Mouse (Mus musculus) midbrain, embryonic 10.5 days (tissue): ENCODE measurements around the gene Taf1. TPM values are rescaled to one million over a fixed set of nuclear protein-coding genes. Genes with fewer than 3 reads are reported as not detected.
"Not testable (repeated sequence)": the region's sequence is repeated elsewhere in the genome, so short reads cannot be mapped to it uniquely, and the experiment has no call there.

Experiments used
- DNase-seq: peaks from one replicate; pipeline ENCODE4 v3.0.0-alpha.2; 2017; ENCODE audit warnings: low spot score
- H3K27ac ChIP-seq: fragments of 300-500 bp; sonication (generic); replicated peaks from 2 replicates; pipeline ENCODE4 v1.5.1; 2016; ENCODE audit warnings: mild to moderate bottlenecking
- H3K27me3 ChIP-seq: fragments of 300-500 bp; sonication (generic); 2 replicates; pipeline ENCODE4 v1.6.1; 2016; ENCODE audit warnings: low read depth, mild to moderate bottlenecking; ENCODE audit not compliant: poor library complexity, severe bottlenecking
- H3K36me3 ChIP-seq: fragments of 300-500 bp; sonication (generic); 2 replicates; pipeline ENCODE4 v1.6.1; 2016; ENCODE audit warnings: mild to moderate bottlenecking, moderate library complexity
- H3K4me1 ChIP-seq: fragments of 300-500 bp; sonication (generic); 2 replicates; pipeline ENCODE4 v1.6.1; 2016
- H3K4me3 ChIP-seq: fragments of 300-500 bp; sonication (generic); 2 replicates; pipeline ENCODE4 v1.5.1; 2016; ENCODE audit warnings: mild to moderate bottlenecking, moderate library complexity
- H3K9me3 ChIP-seq: fragments of 300-500 bp; sonication (generic); replicated peaks from 2 replicates; pipeline ENCODE4 v1.6.1; 2016; ENCODE audit warnings: mild to moderate bottlenecking
- WGBS: fragments of 180-500 bp; shearing (Covaris S2); methylation state at CpG from one replicate; pipeline ENCODE4 v1.1.7; 2016; 5-methylcytosine and 5-hydroxymethylcytosine counted together
- polyA plus RNA-seq: library from polyadenylated mRNA; unstranded; fragments of >200 nt; fragmentation: Nextera tagmentation; extraction: Ambion mirVana; gene quantifications from 2 replicates; pipeline ENCODE4 v1.2.1, GENCODE M21; 2016

The Taf1 gene
- 19.3 and 21.8 TPM in 2 replicates for polyA plus RNA-seq

- Histone ChIP-seq H3K27ac (peak within 1 kb of the TSS; percentile 84), H3K9me3 (no peaks in the 10 kb centered on the region), H3K36me3 (peaks cover 26% of the 10 kb centered on the region), H3K4me1 (peaks cover 7% of the 10 kb centered on the region), H3K27me3 (0 out of 2 replicates have a peak, but pooled peaks cover 4% of the 10 kb centered on the region), H3K4me3 (peak within 1 kb of the TSS; percentile 66)
- 16% methylated on average over 47 of the region's 47 CpGs for WGBS
- DNase-seq: peak; percentile 90
Observed at GRCm38 (mm10) chrX:101532347-101533221, at the start of gene Taf1. Taf1 (plus strand) TSS chrX:101532734.

- not testable (repeated sequence) for H3K27ac ChIP-seq, H3K36me3 ChIP-seq, H3K4me3 ChIP-seq, H3K9me3 ChIP-seq, H3K27me3 ChIP-seq, H3K4me1 ChIP-seq
- 35% methylated on average over 11 of the region's 12 CpGs for WGBS
- peak; percentile 29 for DNase-seq
Observed at GRCm38 (mm10) chrX:101486487-101487152, 45.9 kb upstream of the Taf1 start.

GRCm38 (mm10) chrX:101504636-101505035 is 27.9 kb upstream of the Taf1 start:
- H3K9me3 ChIP-seq: no peaks in the 10 kb centered on the region
- H3K4me3 ChIP-seq: no peak overlapping the region
- H3K27me3 ChIP-seq: no peaks in the 10 kb centered on the region
- WGBS: 16% methylated on average over 3 of the region's 3 CpGs
- H3K36me3 ChIP-seq: 0 out of 2 replicates have a peak, but pooled peaks cover 2% of the 10 kb centered on the region
- DNase-seq: no peak
- no peaks in the 10 kb centered on the region for H3K4me1 ChIP-seq
- H3K27ac ChIP-seq: no peak overlapping the region

- no peak overlapping the region for H3K4me3 ChIP-seq
- no peaks in the 10 kb centered on the region for H3K27me3 ChIP-seq
- DNase-seq: no peak
- no peak overlapping the region for H3K27ac ChIP-seq
- H3K4me1 ChIP-seq: no peaks in the 10 kb centered on the region
- 13% methylated on average over 2 of the region's 2 CpGs for WGBS
- no peaks in the 10 kb centered on the region for H3K9me3 ChIP-seq
- H3K36me3 ChIP-seq: no peaks in the 10 kb centered on the region
Observed at GRCm38 (mm10) chrX:101515710-101516109, 16.8 kb upstream of the Taf1 start.

- WGBS: 88% methylated on average over 4 of the region's 4 CpGs
- Histone ChIP-seq H3K4me1 (no peaks in the 10 kb centered on the region), H3K36me3 (no peaks in the 10 kb centered on the region), H3K9me3 (no peaks in the 10 kb centered on the region), H3K27ac (no peak overlapping the region), H3K4me3 (no peak overlapping the region), H3K27me3 (no peaks in the 10 kb centered on the region)
- DNase-seq: no peak
Observed at GRCm38 (mm10) chrX:101518006-101518405, 14.5 kb upstream of the Taf1 start.

GRCm38 (mm10) chrX:101522027-101522426 is 10.5 kb upstream of the Taf1 start:
- 83% methylated on average over 15 of the region's 15 CpGs for WGBS
- H3K9me3 ChIP-seq: no peaks in the 10 kb centered on the region
- H3K4me3 ChIP-seq: no peak overlapping the region
- no peak overlapping the region for H3K27ac ChIP-seq
- peaks cover 5% of the 10 kb centered on the region for H3K27me3 ChIP-seq
- DNase-seq: no peak
- no peaks in the 10 kb centered on the region for H3K4me1 ChIP-seq
- H3K36me3 ChIP-seq: no peaks in the 10 kb centered on the region

GRCm38 (mm10) chrX:101527356-101527755 is 5.2 kb upstream of the Taf1 start:
- Histone ChIP-seq H3K4me3 (no peak overlapping the region), H3K27me3 (peaks cover 5% of the 10 kb centered on the region), H3K9me3 (no peaks in the 10 kb centered on the region), H3K36me3 (no peaks in the 10 kb centered on the region), H3K27ac (no peak overlapping the region), H3K4me1 (no peaks in the 10 kb centered on the region)
- 57% methylated on average over 9 of the region's 9 CpGs for WGBS
- no peak for DNase-seq

GRCm38 (mm10) chrX:101585455-101585854 is 52.9 kb downstream of the Taf1 start:
- no peak overlapping the region for H3K4me3 ChIP-seq
- 81% methylated on average over 1 of the region's 1 CpGs for WGBS
- H3K4me1 ChIP-seq: no peaks in the 10 kb centered on the region
- H3K36me3 ChIP-seq: peaks cover 51% of the 10 kb centered on the region
- H3K27me3 ChIP-seq: peaks cover 27% of the 10 kb centered on the region
- H3K27ac ChIP-seq: no peak overlapping the region
- no peak for DNase-seq
- no peaks in the 10 kb centered on the region for H3K9me3 ChIP-seq

- 93% methylated on average over 3 of the region's 3 CpGs for WGBS
- Histone ChIP-seq H3K4me3 (no peak overlapping the region), H3K27ac (no peak overlapping the region), H3K36me3 (no peaks in the 10 kb centered on the region), H3K27me3 (peaks cover 35% of the 10 kb centered on the region), H3K9me3 (no peaks in the 10 kb centered on the region), H3K4me1 (no peaks in the 10 kb centered on the region)
- DNase-seq: no peak
Observed at GRCm38 (mm10) chrX:101616183-101616582, 83.6 kb downstream of the Taf1 start.

- DNase-seq: no peak
- H3K27ac ChIP-seq: no peak overlapping the region
- H3K4me1 ChIP-seq: no peaks in the 10 kb centered on the region
- H3K27me3 ChIP-seq: peaks cover 30% of the 10 kb centered on the region
- no peaks in the 10 kb centered on the region for H3K9me3 ChIP-seq
- no peak overlapping the region for H3K4me3 ChIP-seq
- no peaks in the 10 kb centered on the region for H3K36me3 ChIP-seq
- 76% methylated on average over 10 of the region's 10 CpGs for WGBS
Observed at GRCm38 (mm10) chrX:101617889-101618288, 85.4 kb downstream of the Taf1 start.

- H3K9me3 ChIP-seq: no peaks in the 10 kb centered on the region
- H3K4me3 ChIP-seq: no peak overlapping the region
- no peak for DNase-seq
- no peaks in the 10 kb centered on the region for H3K36me3 ChIP-seq
- H3K27ac ChIP-seq: no peak overlapping the region
- H3K4me1 ChIP-seq: no peaks in the 10 kb centered on the region
- 80% methylated on average over 6 of the region's 6 CpGs for WGBS
- peaks cover 24% of the 10 kb centered on the region for H3K27me3 ChIP-seq
Observed at GRCm38 (mm10) chrX:101620317-101620716, 87.8 kb downstream of the Taf1 start.

GRCm38 (mm10) chrX:101622539-101622938 is 90.0 kb downstream of the Taf1 start:
- H3K4me3 ChIP-seq: no peak overlapping the region
- WGBS: 72% methylated on average over 3 of the region's 3 CpGs

More at GRCm38 (mm10) chrX:101622539-101622938, 90.0 kb downstream of the Taf1 start:
- Histone ChIP-seq H3K27me3 (peaks cover 20% of the 10 kb centered on the region), H3K27ac (no peak overlapping the region), H3K4me1 (no peaks in the 10 kb centered on the region), H3K9me3 (no peaks in the 10 kb centered on the region), H3K36me3 (no peaks in the 10 kb centered on the region)
- DNase-seq: no peak
